Mouse (Mus musculus): Measurements from ENCODE around the gene Snx29. TPM values are rescaled to one million over a fixed set of nuclear protein-coding genes. Genes with fewer than 3 reads are reported as not detected.

Snx29 gene
- polyA plus RNA-seq, 1 experiment from 2014 or later = 14.2 TPM

DNA sequence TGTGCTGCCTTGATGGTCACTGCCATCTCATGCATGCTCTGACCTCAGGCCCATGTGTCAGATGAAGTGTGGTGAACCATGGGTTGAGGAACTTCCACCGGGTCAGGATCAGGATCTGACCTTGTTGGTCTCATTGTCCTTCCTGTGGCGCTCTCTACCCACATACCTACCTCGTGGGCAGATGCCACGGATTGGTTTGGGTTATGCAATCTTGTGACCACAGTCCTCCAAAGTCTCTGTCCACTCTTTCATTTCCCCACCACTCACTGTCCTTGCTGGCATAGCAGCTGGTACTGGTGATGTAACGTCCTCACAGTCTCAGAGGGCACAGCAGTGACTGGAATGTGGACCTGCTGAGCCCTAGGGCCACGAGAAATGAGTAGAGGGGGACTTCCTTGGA, 343.2 kb downstream of the Snx29 start:
- WGBS = 83% methylated on average over 6 of the region's 6 CpGs
- H3K4me2 ChIP-seq (replicated peaks) = no peak overlapping the region
- no peak overlapping the region for H3K4me3 ChIP-seq (replicated peaks)
- H3K36me3 ChIP-seq = no peaks in the 10 kb centered on the region
- H3K27me3 ChIP-seq = no peaks in the 10 kb centered on the region
- H3K9ac ChIP-seq = no peak overlapping the region
- H3K9me3 ChIP-seq (replicated peaks) = no peaks in the 10 kb centered on the region
- H3K27ac ChIP-seq (replicated peaks) = no peak overlapping the region
- ATAC-seq (ENCODE audit: insufficient number of reproducible peaks, low FRiP score, low TSS enrichment, low read depth) = no peak
- H3K4me1 ChIP-seq = peaks cover 8% of the 10 kb centered on the region; the same call in 1 of the 2 replicates

- H3K27ac ChIP-seq (replicated peaks) = no peak overlapping the region
- no peaks in the 10 kb centered on the region for H3K27me3 ChIP-seq
- H3K9me3 ChIP-seq (replicated peaks) = no peaks in the 10 kb centered on the region
- ATAC-seq (ENCODE audit: insufficient number of reproducible peaks, low FRiP score, low TSS enrichment, low read depth) = no peak
- H3K4me1 ChIP-seq = peaks cover 9% of the 10 kb centered on the region; the same call in 1 of the 2 replicates
- H3K4me3 ChIP-seq (replicated peaks) = no peak overlapping the region
- no peak overlapping the region for H3K4me2 ChIP-seq (replicated peaks)
- no peaks in the 10 kb centered on the region for H3K36me3 ChIP-seq
- 75% methylated on average over 1 of the region's 1 CpGs for WGBS
- no peak overlapping the region for H3K9ac ChIP-seq
These were observed 345.7 kb downstream of the Snx29 start for GRCm38 (mm10) chr16:11668375-11668774.

DNA sequence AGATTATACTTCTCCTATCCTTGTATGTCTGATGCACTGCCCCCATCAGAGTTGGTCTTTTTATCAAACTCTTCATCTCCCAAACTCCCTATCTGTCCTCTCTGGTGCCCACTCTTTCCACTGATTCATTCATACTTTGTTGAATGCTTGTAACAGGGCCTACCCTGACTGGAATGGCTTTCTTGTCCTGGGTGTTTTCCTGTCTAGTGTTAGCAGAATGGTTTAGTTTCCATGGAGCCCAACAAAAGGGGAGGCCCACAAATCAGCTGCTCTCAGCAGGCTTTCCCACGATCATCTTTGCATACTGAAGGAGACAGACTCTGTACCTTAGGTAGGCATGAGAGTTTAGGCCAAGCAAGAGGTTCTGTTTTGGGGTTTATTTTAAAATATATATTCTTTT, 346.2 kb downstream of the Snx29 start:
- Histone ChIP-seq H3K4me2 (replicated peaks) (no peak overlapping the region), H3K9me3 (replicated peaks) (no peaks in the 10 kb centered on the region), H3K9ac (no peak overlapping the region), H3K36me3 (no peaks in the 10 kb centered on the region), H3K4me1 (peaks cover 9% of the 10 kb centered on the region; the same call in 1 of the 2 replicates), H3K4me3 (replicated peaks) (no peak overlapping the region), H3K27ac (replicated peaks) (no peak overlapping the region), H3K27me3 (no peaks in the 10 kb centered on the region)
- 79% methylated on average over 1 of the region's 1 CpGs for WGBS
- ATAC-seq (ENCODE audit: insufficient number of reproducible peaks, low FRiP score, low TSS enrichment, low read depth) = no peak

- no peak overlapping the region for H3K27ac ChIP-seq (replicated peaks)
- H3K4me3 ChIP-seq (replicated peaks) = no peak overlapping the region
- peaks cover 9% of the 10 kb centered on the region; the same call in 1 of the 2 replicates for H3K4me1 ChIP-seq
- no peak overlapping the region for H3K4me2 ChIP-seq (replicated peaks)
- 67% methylated on average over 9 of the region's 9 CpGs for WGBS
- ATAC-seq (ENCODE audit: insufficient number of reproducible peaks, low FRiP score, low TSS enrichment, low read depth) = no peak
- no peaks in the 10 kb centered on the region for H3K27me3 ChIP-seq
- H3K9me3 ChIP-seq (replicated peaks) = no peaks in the 10 kb centered on the region
- no peak overlapping the region for H3K9ac ChIP-seq
- no peaks in the 10 kb centered on the region for H3K36me3 ChIP-seq
These were observed 347.7 kb downstream of the Snx29 start for GRCm38 (mm10) chr16:11670251-11670970.

- Histone ChIP-seq H3K9me3 (replicated peaks) (no peaks in the 10 kb centered on the region), H3K4me3 (replicated peaks) (no peak overlapping the region), H3K27me3 (no peaks in the 10 kb centered on the region), H3K27ac (replicated peaks) (no peak overlapping the region), H3K4me2 (replicated peaks) (no peak overlapping the region), H3K9ac (no peak overlapping the region), H3K4me1 (peaks cover 9% of the 10 kb centered on the region; the same call in 1 of the 2 replicates), H3K36me3 (no peaks in the 10 kb centered on the region)
- WGBS = 67% methylated on average over 6 of the region's 6 CpGs
- ATAC-seq (ENCODE audit: insufficient number of reproducible peaks, low FRiP score, low TSS enrichment, low read depth) = no peak
These were observed 348.2 kb downstream of the Snx29 start for GRCm38 (mm10) chr16:11670971-11671310.

DNA sequence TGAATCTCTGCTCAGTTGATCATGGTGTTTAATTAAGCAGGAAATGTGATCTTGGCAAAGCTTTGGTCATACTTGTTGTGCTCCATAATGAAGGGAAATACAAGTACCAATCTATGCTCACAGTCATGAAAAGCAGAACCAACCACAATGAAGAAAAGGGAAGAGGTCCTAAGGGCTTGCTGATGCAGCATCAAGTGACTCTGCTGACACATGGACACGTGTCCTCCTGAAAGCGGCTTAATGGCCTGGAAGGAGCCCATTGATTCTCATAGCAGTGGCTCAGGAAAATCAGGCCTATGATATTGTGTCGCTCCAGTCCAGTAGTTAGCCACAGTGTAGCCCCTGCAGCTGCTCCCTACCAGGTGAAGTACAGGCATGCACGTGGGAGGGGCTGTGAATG, 353.3 kb downstream of the Snx29 start:
- Histone ChIP-seq H3K27ac (replicated peaks) (no peak overlapping the region), H3K4me3 (replicated peaks) (no peak overlapping the region), H3K9me3 (replicated peaks) (no peaks in the 10 kb centered on the region), H3K4me2 (replicated peaks) (no peak overlapping the region), H3K27me3 (no peaks in the 10 kb centered on the region), H3K4me1 (no peaks in the 10 kb centered on the region; the same call in 1 of the 2 replicates), H3K9ac (no peak overlapping the region), H3K36me3 (no peaks in the 10 kb centered on the region)
- 58% methylated on average over 4 of the region's 4 CpGs for WGBS
- ATAC-seq (ENCODE audit: insufficient number of reproducible peaks, low FRiP score, low TSS enrichment, low read depth) = no peak

DNA sequence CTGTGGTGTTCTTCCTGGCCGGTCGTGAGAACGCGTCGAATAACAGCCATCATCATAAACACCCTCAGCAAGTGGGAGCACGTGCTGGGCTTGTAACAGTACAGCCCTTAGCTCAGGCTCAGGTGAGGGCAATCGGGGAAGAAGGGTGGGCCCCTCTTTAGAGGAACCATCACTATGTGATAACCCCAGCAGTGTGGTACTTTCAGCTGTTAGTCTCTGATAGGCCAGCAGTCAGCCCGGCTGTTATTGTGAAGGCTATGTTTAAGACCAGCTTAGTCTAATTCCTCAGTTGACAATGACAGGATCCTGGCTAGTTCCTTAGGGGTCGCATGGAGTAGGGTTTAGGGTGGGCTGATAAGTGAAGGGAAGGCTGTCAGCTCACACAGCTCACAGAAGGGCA, 362.6 kb downstream of the Snx29 start:
- H3K4me3 ChIP-seq (replicated peaks) = no peak overlapping the region
- no peak; the same call in 1 of the 2 replicates for ATAC-seq (ENCODE audit: insufficient number of reproducible peaks, low FRiP score, low TSS enrichment, low read depth)
- no peaks in the 10 kb centered on the region for H3K27me3 ChIP-seq
- no peaks in the 10 kb centered on the region for H3K9me3 ChIP-seq (replicated peaks)
- H3K27ac ChIP-seq (replicated peaks) = no peak overlapping the region
- no peaks in the 10 kb centered on the region for H3K36me3 ChIP-seq
- 90% methylated on average over 9 of the region's 9 CpGs for WGBS
- H3K4me1 ChIP-seq = no peaks in the 10 kb centered on the region
- H3K4me2 ChIP-seq (replicated peaks) = no peak overlapping the region
- no peak overlapping the region for H3K9ac ChIP-seq

- H3K9me3 ChIP-seq (replicated peaks) = no peaks in the 10 kb centered on the region
- no peaks in the 10 kb centered on the region for H3K4me1 ChIP-seq
- no peak for ATAC-seq (ENCODE audit: insufficient number of reproducible peaks, low FRiP score, low TSS enrichment, low read depth)
- H3K4me2 ChIP-seq (replicated peaks) = no peak overlapping the region
- H3K4me3 ChIP-seq (replicated peaks) = no peak overlapping the region
- no peak overlapping the region for H3K9ac ChIP-seq
- no peak overlapping the region for H3K27ac ChIP-seq (replicated peaks)
- H3K36me3 ChIP-seq = no peaks in the 10 kb centered on the region
- WGBS = 77% methylated on average over 3 of the region's 3 CpGs
- H3K27me3 ChIP-seq = no peaks in the 10 kb centered on the region
These were observed 363.1 kb downstream of the Snx29 start for GRCm38 (mm10) chr16:11685735-11686340.

- H3K4me3 ChIP-seq (replicated peaks) = no peak overlapping the region
- H3K36me3 ChIP-seq = no peaks in the 10 kb centered on the region
- no peak for ATAC-seq (ENCODE audit: insufficient number of reproducible peaks, low FRiP score, low TSS enrichment, low read depth)
- no peaks in the 10 kb centered on the region for H3K4me1 ChIP-seq
- no peak overlapping the region for H3K4me2 ChIP-seq (replicated peaks)
- H3K27me3 ChIP-seq = no peaks in the 10 kb centered on the region
- no peak overlapping the region for H3K27ac ChIP-seq (replicated peaks)
- H3K9me3 ChIP-seq (replicated peaks) = no peaks in the 10 kb centered on the region
- no peak overlapping the region for H3K9ac ChIP-seq
These were observed 365.1 kb downstream of the Snx29 start for GRCm38 (mm10) chr16:11687836-11688235.

GRCm38 (mm10) chr16:11688281-11689005, 365.7 kb downstream of the Snx29 start:
- no peak for ATAC-seq (ENCODE audit: insufficient number of reproducible peaks, low FRiP score, low TSS enrichment, low read depth)
- no peak overlapping the region for H3K4me3 ChIP-seq (replicated peaks)
- no peaks in the 10 kb centered on the region for H3K9me3 ChIP-seq (replicated peaks)
- no peaks in the 10 kb centered on the region for H3K27me3 ChIP-seq
- no peaks in the 10 kb centered on the region for H3K36me3 ChIP-seq
- no peak overlapping the region for H3K4me2 ChIP-seq (replicated peaks)
- 68% methylated on average over 4 of the region's 4 CpGs for WGBS
- no peak overlapping the region for H3K27ac ChIP-seq (replicated peaks)
- no peaks in the 10 kb centered on the region for H3K4me1 ChIP-seq
- H3K9ac ChIP-seq = no peak overlapping the region

DNA sequence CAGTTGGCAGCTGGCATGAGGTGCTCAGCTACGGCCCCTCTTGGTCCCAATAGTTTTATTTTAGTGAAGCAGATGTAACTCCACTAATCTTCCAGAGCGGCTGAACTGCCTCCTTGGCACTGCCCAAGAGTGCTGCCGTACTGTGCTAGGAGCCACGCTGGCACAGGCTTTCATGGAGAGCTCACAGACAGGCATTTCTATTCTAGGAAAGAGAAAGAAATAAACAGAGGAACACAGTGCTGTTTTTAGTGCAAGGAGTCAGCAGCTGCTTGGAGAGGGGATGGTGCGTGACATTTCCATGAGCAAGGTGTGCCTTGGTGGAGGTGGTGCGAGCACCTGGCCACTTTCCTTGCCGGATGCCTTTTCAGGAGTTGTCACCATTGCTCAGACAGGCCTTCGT, 367.4 kb downstream of the Snx29 start:
- Histone ChIP-seq H3K4me3 (replicated peaks) (no peak overlapping the region), H3K9me3 (replicated peaks) (no peaks in the 10 kb centered on the region), H3K36me3 (no peaks in the 10 kb centered on the region), H3K27me3 (no peaks in the 10 kb centered on the region), H3K4me1 (no peaks in the 10 kb centered on the region), H3K4me2 (replicated peaks) (no peak overlapping the region), H3K27ac (replicated peaks) (no peak overlapping the region), H3K9ac (no peak overlapping the region)
- WGBS = 84% methylated on average over 8 of the region's 8 CpGs
- no peak for ATAC-seq (ENCODE audit: insufficient number of reproducible peaks, low FRiP score, low TSS enrichment, low read depth)
